Mouse (Mus musculus) ovary, postnatal 14 days (tissue): ENCODE results near the gene Ift81.

ENCODE experiments used
- DNase-seq: peaks from one replicate; pipeline ENCODE4 v3.0.0; 2022; ENCODE audit warnings: low spot score

Ift81 gene

DNA sequence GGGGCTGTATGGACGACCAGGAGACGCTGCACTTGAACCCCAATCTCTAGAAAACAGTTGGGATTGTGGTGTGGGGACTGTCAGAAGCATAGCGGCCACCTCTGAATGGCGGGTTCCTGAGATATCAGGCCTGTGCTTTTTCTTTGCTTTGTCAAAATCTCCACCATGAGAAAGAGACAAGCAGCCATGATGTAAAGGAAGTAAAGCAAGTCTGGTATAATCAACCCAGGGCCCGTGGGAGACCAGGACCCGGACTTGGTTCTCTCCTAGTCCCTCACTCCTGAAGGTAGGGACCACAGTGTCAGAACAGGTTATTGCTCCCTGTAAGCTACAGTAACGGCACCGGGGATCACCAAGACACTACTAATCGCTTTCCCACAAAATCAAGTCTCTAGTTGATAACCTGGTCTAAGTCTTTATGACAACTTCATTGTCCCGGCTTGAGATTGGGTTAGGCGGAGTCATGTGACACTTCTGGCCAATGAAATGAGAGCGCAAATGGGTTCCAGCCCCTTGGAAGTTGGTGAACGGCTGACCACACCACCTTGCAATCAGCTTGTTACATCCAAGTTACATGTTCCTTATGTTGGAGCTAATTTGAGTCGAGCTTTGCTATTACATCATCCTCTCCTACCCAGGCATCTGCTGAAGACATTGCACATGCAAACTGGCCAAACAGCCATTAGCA lies 11.4 kb upstream of the Ift81 start:
- no peak for DNase-seq

DNA sequence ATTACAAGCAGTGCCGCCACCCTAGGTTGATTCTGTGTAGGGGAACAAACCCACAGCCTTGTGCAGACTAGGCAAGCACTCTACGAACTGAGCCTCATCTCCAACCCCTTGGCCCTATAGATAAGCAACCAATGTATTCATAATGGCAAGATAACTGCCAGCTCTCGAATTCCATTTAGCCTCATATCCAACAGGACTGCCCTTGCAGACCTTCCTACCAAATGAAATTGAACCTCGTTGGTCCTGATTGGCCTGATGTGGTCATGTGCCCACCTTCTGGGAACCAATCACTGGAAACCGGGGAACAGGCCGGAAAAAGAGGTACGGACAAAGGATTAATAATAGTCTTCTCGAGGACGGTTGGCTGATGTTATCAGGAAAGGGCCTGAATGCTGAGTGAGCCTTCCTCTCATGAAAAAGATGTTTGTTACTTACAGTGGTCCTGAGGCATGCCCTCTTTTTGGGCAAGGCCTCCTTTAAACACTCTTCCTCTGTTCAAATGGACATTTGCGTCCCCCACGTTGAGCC lies 10.7 kb upstream of the Ift81 start:
- DNase-seq = no peak

DNA sequence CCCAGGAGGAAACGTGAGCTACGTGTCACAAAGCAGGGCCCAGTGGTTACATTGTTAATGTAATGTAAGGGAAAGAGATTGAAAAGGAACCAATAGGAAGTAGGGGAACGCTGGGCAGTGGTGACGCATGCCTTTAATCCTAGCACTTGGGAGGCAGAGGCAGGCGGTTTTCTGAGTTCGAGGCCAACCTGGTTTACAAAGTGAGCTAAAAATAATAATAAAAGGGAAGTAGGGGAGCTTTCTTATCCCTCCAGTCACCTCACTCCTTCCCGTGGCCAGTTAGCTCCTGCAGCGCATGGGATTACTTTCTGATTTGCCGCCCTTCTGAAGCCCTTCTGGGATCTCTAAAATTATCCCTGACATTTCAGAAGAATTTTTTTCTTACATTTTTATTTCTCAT lies 9.5 kb upstream of the Ift81 start:
- DNase-seq = no peak

DNA sequence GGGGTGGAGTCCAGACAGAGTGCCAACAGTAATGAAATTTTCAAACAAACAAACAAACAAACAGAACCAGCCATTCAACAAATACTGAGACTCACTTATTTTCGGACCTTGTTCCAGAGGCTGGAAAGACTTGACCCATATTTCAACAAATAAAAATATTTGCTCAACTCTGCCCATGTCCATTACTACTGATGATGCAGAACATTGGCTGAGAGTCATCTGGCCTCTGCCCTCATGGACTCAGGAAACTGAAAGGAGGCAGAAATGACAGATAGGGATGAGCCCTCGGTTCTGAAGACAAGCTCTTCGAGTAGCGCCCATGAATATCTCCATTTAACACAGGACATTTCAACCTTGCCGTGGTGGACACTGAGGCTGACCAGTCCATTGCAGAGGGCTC lies 8.2 kb upstream of the Ift81 start:
- no peak for DNase-seq

DNA sequence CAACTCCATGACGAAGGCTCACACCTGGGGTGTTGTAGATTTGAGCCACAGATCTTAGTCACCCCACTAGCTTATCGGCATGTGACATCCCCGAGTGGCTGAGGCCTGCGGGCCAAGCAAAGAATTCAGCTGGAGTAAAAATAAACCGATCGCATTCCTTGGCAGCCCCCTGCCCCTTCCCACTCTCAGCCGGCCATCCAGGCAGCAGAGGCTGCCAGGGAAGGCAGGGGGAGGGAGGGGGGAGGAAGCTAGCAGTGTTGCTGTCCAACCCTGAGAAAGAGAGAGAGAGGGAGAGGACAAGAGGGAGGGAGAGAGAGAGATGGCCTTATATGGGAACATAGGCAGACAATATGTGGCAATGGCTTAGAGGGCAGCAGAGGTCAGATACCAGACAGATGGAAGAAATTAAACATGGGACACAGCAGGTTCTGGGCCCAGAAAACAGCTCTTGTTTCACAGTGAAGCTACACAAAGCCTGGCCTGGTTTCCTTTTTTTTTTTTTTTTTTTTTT lies 7.1 kb upstream of the Ift81 start:
- peak; percentile 43 for DNase-seq

DNA sequence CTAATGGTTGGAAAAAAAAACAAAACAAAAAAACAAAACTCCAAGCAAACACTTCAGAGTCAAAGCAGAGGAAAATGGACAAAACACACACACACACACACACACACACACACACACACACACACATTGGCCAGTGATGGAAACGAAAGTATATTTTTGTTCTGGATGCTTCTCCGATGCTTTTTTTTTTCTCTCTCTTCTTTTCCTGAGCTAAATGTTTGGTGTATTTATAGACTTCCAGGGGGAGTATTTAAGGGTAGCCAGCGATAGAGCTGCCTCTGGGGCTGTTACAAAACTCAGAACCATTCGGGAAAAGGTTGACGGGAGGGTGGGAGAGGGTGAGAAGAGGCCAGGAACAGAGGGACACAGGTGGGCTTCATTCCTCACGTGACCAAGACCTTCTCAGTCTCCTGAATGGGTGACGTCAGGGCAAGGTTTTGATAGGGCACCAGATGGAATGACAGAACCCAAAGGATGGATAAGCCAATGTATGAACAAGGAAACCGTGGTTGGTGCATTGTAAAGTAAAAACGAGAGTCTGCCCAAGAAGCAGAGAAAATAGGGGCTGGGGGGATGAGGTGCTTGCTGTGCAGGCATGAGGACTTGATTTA lies 5.5 kb upstream of the Ift81 start:
- DNase-seq = no peak

DNA sequence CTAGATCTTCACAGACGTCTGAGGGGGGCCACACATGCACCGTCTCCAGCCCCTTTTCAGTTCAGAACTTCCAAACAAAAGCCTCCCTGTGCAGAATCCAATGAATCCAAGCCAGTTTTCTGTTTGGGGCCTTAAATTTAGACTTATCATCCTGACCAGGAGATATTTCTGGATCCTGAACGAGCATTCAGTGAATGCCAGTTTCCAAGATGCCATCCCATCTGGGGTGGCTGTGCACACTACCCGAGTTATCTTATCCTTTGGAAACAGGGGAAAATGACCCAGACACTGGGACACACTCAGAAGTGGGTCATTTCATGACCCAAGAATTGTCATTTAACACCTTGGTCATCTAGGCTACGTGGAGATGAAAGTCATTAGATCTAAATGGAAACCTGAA lies 3.4 kb upstream of the Ift81 start:
- no peak for DNase-seq

DNA sequence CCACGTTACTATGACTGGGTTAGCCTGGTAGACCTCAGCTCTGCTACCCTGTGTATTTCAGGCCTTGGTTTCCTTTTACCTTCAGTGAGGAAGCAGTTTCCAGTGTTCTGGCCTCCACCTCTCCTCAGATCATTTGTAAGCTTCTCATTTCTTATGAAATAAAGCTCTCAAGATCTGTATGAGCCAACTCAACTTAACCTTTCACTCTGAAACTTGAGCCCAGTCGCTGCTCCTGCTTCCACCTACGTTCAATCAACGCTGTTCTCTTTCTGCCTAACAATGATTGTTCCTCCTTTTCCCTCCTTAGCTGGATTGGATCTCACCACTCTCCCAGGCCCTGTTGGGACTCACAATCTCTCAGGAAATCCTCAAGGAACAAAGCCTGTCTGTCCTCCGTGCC lies 2.7 kb downstream of the Ift81 start:
- no peak for DNase-seq

DNA sequence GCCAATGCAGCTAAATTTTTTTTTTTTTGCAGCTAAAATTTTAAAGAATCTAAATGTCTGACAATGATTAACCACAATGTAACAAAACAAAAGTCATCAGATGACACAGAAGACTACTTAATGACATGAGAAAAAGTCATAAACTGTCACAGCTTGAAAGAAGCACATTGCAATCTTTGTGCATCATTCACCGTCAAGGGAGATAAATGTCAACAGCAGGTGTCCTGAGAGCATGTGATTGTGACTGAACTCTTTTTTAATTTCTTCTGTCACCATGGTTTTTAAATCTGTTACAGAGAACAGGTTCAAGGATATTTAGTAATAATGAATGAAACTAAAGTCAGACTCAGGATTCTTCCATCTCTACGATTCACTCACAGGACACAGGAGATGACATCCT lies 9.4 kb downstream of the Ift81 start:
- DNase-seq = no peak

DNA sequence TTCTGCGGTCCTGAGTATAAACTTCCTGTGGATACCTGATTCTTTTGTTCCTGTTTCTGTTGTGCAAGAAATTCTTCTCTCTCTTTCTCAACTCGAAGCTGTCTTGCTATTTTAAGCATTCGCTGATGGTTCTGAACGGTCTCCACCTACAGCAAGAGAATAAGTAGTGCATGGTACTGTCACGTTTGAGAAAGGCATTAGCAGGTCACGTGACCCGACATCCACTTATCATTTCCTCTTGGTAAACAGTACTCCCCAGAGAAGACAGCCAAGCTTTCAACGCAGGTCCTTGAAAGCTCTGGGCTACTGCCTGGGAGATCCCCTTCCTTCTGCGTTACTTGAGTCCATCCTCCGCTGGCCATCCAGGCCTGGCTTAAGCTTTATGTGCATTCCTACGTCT lies 12.1 kb downstream of the Ift81 start:
- DNase-seq = no peak

DNA sequence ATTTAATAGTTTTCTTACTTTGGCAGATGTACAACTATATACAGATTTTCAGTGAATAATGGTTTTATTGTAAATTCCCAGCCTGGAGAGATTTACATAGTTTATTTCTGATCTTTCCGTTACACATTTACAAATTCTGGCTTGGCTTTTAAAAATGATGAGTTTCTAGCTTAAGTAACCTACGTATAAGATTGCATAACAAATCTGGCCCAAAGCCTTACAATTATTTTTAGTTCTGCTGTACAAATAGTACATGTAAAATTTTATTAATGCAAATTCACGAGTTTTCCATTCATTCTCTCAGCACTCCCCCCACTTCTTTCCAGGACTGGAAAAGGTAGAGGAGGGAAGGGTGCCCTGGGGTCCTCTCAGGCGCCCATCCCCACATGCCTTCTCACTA lies 18.8 kb downstream of the Ift81 start:
- no peak for DNase-seq

DNA sequence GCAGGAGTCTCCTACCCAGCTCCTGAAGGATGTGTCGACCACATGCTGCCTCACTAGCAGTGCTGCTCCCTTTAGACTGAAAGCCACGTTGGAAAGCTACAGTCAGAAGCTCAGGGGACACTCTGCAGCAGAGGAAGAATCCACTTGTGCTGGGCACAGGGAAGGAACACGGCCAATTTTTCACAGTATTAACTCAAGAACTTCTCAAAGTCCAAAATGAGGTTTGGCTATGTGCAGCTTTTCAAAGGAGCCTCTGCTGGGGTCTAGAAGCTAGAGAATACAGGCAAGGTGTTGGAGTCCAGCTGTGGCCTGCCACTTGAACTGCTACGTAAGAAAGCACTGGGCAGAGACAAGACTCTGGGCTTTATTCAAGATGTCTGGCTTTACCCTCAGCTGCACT lies 24.4 kb downstream of the Ift81 start:
- DNase-seq = no peak

DNA sequence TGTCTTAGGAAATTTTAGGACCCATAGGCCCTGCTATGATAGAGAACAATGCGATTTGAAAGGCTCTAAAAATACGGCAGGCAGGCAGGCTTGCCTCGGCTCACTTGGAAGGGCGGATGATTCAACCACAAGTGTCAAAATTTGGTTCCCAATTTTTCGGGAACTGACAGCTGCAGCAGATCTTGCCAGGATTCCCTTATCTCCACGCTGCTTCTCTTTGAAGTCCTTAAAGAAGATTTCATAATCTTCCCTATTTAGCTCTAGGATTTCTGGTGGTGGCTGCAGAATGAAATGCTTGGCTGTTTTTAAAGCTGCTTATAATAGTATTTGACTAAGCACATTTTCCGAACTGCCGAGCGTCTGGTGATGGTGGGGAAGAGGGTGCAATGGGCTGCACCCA lies 28.8 kb downstream of the Ift81 start:
- no peak for DNase-seq

DNA sequence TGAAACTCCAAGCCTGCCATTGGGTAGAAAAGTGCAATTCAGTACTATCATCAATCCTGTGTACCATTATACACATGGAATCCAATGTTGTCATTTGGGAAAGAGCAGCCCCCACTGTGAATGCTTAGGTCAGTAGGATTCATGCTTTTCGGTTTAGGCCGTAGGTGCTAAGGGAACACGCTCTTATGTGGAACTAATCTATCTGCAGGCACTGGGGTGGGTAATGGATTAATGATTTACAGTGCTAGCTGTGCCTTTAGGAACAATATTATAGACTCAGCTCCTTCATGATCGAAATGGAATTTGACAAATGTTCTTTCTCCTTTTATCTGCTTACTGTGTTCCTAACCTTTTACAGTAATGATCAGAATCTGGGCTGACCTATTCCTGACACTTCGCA lies 30.2 kb downstream of the Ift81 start:
- DNase-seq = no peak

DNA sequence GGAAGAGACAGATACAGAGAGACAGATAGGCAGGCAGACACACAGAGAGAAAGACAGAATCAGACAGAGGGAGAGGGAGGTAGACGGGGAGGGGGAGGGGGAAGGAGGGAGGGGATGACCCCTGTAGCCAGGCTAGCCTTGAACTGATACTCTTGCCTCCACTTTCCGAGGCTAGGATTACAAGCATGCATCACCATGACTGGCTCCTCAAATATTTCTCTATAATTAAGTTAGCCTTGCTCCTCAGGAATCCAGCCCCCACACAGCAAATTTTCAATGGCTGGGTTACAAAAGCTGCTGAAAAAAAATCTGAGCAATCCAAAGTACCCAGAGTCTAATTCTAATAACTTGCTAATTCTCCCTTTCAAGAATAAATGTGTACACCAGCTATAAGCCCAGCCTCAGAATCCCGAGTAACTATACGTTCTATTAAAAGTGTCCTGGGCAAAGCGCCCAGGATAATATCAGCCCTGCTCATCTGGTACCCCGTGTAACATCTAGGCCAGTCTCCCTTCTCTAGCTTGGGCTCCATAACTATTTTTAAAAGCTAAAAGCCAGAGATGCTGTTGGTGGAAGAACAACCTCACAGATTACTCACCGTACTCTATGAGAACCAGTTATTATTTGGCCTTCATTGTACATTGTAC lies 37.5 kb downstream of the Ift81 start:
- DNase-seq = no peak

DNA sequence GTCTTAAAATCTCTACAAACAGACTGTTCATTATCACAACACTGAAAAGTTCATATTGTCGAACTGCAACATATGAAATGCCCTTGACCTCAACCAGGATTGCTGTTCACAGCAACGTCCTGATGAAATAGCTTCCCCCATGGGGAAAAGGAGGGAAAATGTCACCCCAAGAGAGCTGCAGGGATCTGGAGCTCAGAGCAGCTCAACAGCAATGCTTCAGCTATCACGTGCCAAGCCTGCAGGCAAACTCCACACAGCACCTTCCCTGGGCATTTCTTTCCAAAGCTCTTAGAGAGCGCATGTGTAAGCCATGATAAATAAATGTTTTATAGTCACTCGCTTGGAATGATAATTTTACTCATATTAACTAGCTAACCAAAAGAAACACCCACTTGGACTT lies 42.3 kb downstream of the Ift81 start:
- no peak for DNase-seq

DNA sequence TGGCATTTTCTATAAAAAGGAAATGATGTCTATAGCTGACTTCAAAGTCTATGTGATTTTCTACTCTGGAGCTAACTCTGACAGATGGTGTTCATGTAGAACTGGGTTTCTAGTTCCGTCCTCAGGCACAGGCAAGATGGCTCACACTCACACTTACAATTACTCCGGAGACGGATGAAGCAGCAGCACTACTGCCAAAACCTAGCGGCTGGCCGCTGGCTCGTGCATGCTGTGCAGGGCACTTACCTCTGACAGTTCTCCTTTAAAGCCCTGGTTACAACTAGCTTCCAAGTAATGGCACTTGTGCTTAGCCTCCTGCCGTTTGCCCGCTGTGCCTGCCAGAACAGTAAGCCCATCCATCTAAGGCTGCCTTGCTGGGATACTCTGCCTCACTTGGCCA lies 47.7 kb downstream of the Ift81 start:
- no peak for DNase-seq

DNA sequence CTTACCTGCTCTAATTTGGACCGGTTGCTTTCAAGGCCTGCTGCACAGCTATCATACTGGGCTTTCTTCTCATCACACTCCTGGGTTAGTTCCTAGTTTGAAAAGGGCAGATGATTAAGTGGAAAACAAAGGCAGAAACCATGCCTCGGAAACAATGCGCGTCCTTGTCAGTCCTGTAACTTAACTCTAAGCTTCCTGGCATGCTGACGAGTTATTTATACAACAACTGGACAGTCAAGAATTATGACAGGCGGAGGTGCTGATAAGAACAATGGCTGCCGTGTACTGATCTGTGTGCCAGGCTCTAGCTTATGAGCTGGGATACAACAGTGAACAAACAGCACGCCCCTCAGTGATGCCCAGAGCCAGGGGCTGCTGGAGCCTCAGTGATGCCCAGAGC lies 53.7 kb downstream of the Ift81 start:
- DNase-seq = no peak

DNA sequence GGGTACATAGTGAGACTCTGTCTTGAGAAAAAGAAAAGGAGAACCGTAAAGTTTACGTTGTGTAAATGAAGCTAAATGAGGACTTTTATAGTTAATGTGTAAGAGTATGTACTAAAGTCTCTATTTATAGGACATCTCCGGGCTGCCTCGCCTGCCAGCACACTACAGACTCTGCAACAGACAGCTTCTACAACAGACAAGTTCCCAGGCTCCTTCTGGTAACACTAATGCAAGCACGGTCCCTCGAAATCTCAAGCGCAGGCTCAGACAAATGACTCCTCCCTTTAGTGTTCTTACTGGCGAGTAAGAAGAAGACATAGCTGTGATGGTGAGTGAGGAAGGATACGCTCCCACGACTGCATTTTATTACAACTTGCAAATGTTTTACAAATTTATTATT lies 56.2 kb downstream of the Ift81 start:
- DNase-seq = no peak

DNA sequence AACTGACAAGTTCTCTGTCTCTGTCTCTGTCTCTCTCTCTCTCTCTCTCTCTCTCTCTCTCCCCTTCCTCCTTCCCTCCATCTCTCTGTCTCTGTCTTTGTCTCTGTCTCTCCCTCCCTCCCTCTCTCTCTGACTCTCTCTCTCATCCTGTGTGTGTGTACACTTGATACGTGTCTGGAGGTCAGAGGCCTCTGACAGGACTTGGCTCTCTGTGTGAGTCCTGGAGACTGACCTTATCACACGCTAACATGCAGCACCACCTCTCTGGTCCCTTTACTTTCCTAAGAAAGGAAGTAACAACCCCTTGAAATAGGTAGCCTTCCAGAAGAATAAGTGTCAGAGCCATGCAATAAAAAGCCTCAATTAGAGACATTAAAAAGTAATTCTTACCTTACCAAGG lies 59.2 kb downstream of the Ift81 start:
- DNase-seq = no peak

DNA sequence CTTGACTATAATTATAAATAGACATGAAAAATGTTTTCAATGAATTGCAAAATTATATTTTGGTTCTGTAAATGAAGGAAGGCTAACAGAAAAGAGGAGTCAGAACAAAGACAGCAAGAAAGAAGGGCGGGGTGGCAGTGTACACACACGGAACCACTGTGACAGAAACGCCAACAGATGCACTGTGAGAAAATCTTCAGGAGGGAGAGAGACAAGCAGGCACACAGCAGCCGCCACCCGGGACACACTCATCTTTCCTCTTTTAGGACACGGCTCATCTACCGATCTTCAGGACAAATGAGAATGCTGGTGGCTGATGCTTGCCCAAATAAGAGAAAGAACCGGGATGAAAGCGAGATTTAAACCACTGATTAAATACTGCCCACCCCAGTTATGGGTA lies 61.7 kb downstream of the Ift81 start:
- DNase-seq = no peak

DNA sequence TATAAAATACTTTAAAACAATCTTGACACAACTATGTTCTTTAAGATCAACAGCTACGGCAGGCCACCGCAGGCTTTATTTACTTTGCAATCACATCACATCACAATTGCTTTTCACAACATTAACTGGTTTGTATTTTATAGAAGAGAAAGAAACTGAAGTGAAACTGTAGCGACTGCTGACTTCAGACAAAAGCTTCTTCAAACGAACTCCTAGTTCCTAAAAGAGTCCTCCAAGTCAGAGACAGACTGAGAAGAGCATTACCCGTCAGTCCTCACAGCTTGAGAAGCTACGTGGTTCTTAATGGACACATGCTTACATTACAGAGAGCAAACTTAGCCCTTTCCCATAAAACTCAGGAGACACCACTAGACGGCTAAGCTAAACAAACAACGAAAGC lies 63.9 kb downstream of the Ift81 start:
- DNase-seq = no peak

DNA sequence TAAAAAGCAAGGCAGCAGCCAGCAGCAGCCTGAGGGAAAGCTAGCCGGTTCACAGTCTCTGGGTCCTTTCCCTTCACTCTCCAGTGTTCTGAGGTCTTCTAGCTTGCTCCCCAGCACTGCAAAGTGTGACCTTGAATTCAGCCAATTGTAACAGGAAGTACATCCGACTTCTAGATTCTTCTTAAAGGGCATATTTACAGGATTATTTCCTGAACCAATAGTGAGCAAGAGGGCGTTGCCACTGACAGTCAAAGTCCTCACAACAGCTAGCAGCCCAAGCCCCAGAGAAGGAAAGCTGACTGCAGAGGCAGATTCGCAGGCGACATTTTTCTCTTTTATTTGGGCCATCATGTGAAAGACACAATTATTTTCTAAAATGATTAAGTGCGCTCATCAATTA lies 65.6 kb downstream of the Ift81 start:
- no peak for DNase-seq
